12 mouse cellular contexts compared by ENCODE assay signal in genomic region chr1:138345992-138346391, GRCm38 (mm10).
DNase-seq lines count a peak whose midpoint lies in the region; ATAC-seq and TF ChIP-seq lines count a peak whose summit lies in the region.
"Had no signal": no experiment of that assay in that cellular context is flagged by ENCODE, and none has a peak within 500 bp of the region (broad histone marks: within the 10 kb centered on the region; RNA-seq: fewer than 3 reads in every experiment).

No protein-coding gene starts in this region.

- no peak for DNase-seq in heart, adult 2 months
- DNase-seq in heart, adult 11 months, result no peak
- peak; percentile 37 for DNase-seq in forebrain, embryonic 10.5 days (ENCODE audit: extremely low spot score, low spot score)
- DNase-seq in hindbrain, postnatal 0 days (ENCODE audit: low spot score), result peak; percentile 55
- DNase-seq in adrenal gland, postnatal 14 days, result no peak
- no peak for DNase-seq in lung, postnatal 36 days
- no peak for DNase-seq in kidney, postnatal 10 days
- DNase-seq: adrenal gland, postnatal 25 days; gastrocnemius, postnatal 10 days; kidney, postnatal 14 days had no signal

- intact Hi-C loops in heart, adult 2 months (cut with DNase I), result loop anchor here (1.0 to 5.0 kb wide), 2 partner anchors 226 to 273 kb away; no protein-coding TSS in a partner anchor

- H3K4me1 ChIP-seq in heart, adult 2 months (ENCODE audit: control insufficient read depth, insufficient read depth, low read length), result peaks cover 5% of the 10 kb centered on the region
- H3K4me1 ChIP-seq in forebrain, embryonic 10.5 days, result peaks cover 33% of the 10 kb centered on the region
- H3K4me1 ChIP-seq in hindbrain, postnatal 0 days (ENCODE audit: insufficient read depth, low read length), result no peaks in the 10 kb centered on the region
- H3K4me1 ChIP-seq in neural tube, embryonic 13.5 days (replicated peaks), result no peaks in the 10 kb centered on the region

- H3K27ac ChIP-seq in heart, adult 2 months, result peak overlapping the region; percentile 79
- H3K27ac ChIP-seq in forebrain, embryonic 10.5 days, result peak overlapping the region; percentile 72
- no peak overlapping the region for H3K27ac ChIP-seq in hindbrain, postnatal 0 days
- H3K27ac ChIP-seq in neural tube, embryonic 13.5 days (replicated peaks), result no peak overlapping the region

- peak overlapping the region; percentile 56 for H3K4me2 ChIP-seq in hindbrain, postnatal 0 days (ENCODE audit: low read depth, low read length)
- peak overlapping the region; percentile 35 for H3K4me2 ChIP-seq in neural tube, embryonic 13.5 days
- H3K4me2 ChIP-seq: liver, embryonic 11.5 days had no signal

- no peaks in the 10 kb centered on the region; the same call in 1 of the 2 replicates for H3K36me3 ChIP-seq in heart, adult 2 months (ENCODE audit: control insufficient read depth, insufficient read depth, low read length)
- no peaks in the 10 kb centered on the region for H3K36me3 ChIP-seq in forebrain, embryonic 10.5 days (replicated peaks)
- H3K36me3 ChIP-seq in hindbrain, postnatal 0 days (ENCODE audit: insufficient read depth, low read length), result no peaks in the 10 kb centered on the region
- no peaks in the 10 kb centered on the region for H3K36me3 ChIP-seq in neural tube, embryonic 13.5 days

- H3K27me3 ChIP-seq in heart, adult 2 months (ENCODE audit: control insufficient read depth, insufficient read depth, low read length), result no peaks in the 10 kb centered on the region
- H3K27me3 ChIP-seq in forebrain, embryonic 10.5 days (ENCODE audit: poor library complexity, severe bottlenecking), result no peaks in the 10 kb centered on the region
- no peaks in the 10 kb centered on the region for H3K27me3 ChIP-seq in hindbrain, postnatal 0 days (ENCODE audit: insufficient read depth, low read length)
- H3K27me3 ChIP-seq in neural tube, embryonic 13.5 days, result no peaks in the 10 kb centered on the region

- TF ChIP-seq EP300 in heart, adult 2 months (IDR thresholded peaks at IDR 0.05; ENCODE audit: insufficient read depth, low read depth, low read length), result no peak

- ATAC-seq in hindbrain, postnatal 0 days, result peak; percentile 86
- no peak for ATAC-seq in neural tube, embryonic 13.5 days (ENCODE audit: low read depth)

- 55% methylated on average over 10 of the region's 10 CpGs for WGBS in heart, adult 2 months
- 28% methylated on average over 10 of the region's 10 CpGs for WGBS in forebrain, embryonic 10.5 days
- 11% methylated on average over 10 of the region's 10 CpGs for WGBS in hindbrain, postnatal 0 days
- WGBS in neural tube, embryonic 13.5 days, result 35% methylated on average over 10 of the region's 10 CpGs

- H3K79me2 ChIP-seq in heart, adult 2 months (replicated peaks; ENCODE audit: control insufficient read depth, insufficient read depth, low read length), result no peaks in the 10 kb centered on the region

- no peaks in the 10 kb centered on the region for H3K9me3 ChIP-seq in forebrain, embryonic 10.5 days
- H3K9me3 ChIP-seq in hindbrain, postnatal 0 days (ENCODE audit: low read length), result no peaks in the 10 kb centered on the region
- no peaks in the 10 kb centered on the region for H3K9me3 ChIP-seq in neural tube, embryonic 13.5 days

- H3K9ac ChIP-seq in heart, adult 2 months (ENCODE audit: low read depth, low read length), result no peak overlapping the region
- H3K9ac ChIP-seq in hindbrain, postnatal 0 days (replicated peaks; ENCODE audit: low read length), result no peak overlapping the region
- no peak overlapping the region for H3K9ac ChIP-seq in neural tube, embryonic 13.5 days

- no peak for TF ChIP-seq POLR2A in heart, adult 2 months (IDR thresholded peaks at IDR 0.05; ENCODE audit: insufficient read depth, low read depth, low read length)

- no peak overlapping the region for H3K4me3 ChIP-seq in heart, adult 2 months
- peak overlapping the region; percentile 33 for H3K4me3 ChIP-seq in forebrain, embryonic 10.5 days
- H3K4me3 ChIP-seq in hindbrain, postnatal 0 days (ENCODE audit: low read length), result peak overlapping the region; percentile 28
- no peak overlapping the region for H3K4me3 ChIP-seq in neural tube, embryonic 13.5 days

- no peak for TF ChIP-seq CTCF in heart, adult 2 months (IDR thresholded peaks at IDR 0.05)
- TF ChIP-seq CTCF in hindbrain, postnatal 0 days (IDR thresholded peaks at IDR 0.05; ENCODE audit: low read depth), result 0 out of 2 replicates have a peak, but pooled peaks have one; percentile 5

Comparison
In these comparisons a context has a peak if more than half of its experiments do, and no peak if none do; other contexts are left out.
1. DNase-seq: peak in forebrain, embryonic 10.5 days (single experiment) and hindbrain, postnatal 0 days (single experiment); none in heart, adult 2 months (0 of 2), heart, adult 11 months (single experiment), adrenal gland, postnatal 14 days (single experiment), lung, postnatal 36 days (single experiment) and kidney, postnatal 10 days (single experiment).
2. H3K27ac ChIP-seq: peak in heart, adult 2 months (single experiment) and forebrain, embryonic 10.5 days (single experiment); none in hindbrain, postnatal 0 days (single experiment) and neural tube, embryonic 13.5 days (single experiment).
3. H3K4me3 ChIP-seq: peak in forebrain, embryonic 10.5 days (single experiment) and hindbrain, postnatal 0 days (single experiment); none in heart, adult 2 months (single experiment) and neural tube, embryonic 13.5 days (single experiment).